Mouse (Mus musculus) liver, embryonic 11.5 days (tissue): ENCODE data around the gene Gnb5. TPM values are rescaled to one million over a fixed set of nuclear protein-coding genes. Genes with fewer than 3 reads are reported as not detected.

Experiments used
- polyA plus RNA-seq: library from polyadenylated mRNA; unstranded; fragments of >200 nt; fragmentation: Nextera tagmentation; extraction: Ambion mirVana; gene quantifications from 2 replicates; pipeline ENCODE4 v1.2.1, GENCODE M21; 2014

The Gnb5 gene
- polyA plus RNA-seq, 1 experiment from 2014 or later, result 9.2 TPM

Other genes with a start within 250 kb of the Gnb5 start
- gene Myo5a, start 235.3 kb upstream of the Gnb5 start, polyA plus RNA-seq, result 7.0 and 7.5 TPM in 2 replicates
- gene Myo5c, start 74.3 kb upstream of the Gnb5 start, polyA plus RNA-seq, result 0.85 and 1.1 TPM in 2 replicates
- gene Bcl2l10, start 41.5 kb downstream of the Gnb5 start, polyA plus RNA-seq, result not detected in 2 replicates
- 61.0 and 64.4 TPM in 2 replicates for gene Mapk6, start 103.7 kb downstream of the Gnb5 start, polyA plus RNA-seq
- 39.0 and 39.4 TPM in 2 replicates for gene Leo1, start 135.2 kb downstream of the Gnb5 start, polyA plus RNA-seq